Mouse (Mus musculus): ENCODE measurements around the gene Lrrc61.

Lrrc61 gene

GRCm38 (mm10) chr6:48554280-48555103 is at the start of gene Lrrc61:
TSS of gene Lrrc61 (plus strand) at chr6:48554796.
- in situ Hi-C loops (cut with MseI, MboI): no loop called here

DNA sequence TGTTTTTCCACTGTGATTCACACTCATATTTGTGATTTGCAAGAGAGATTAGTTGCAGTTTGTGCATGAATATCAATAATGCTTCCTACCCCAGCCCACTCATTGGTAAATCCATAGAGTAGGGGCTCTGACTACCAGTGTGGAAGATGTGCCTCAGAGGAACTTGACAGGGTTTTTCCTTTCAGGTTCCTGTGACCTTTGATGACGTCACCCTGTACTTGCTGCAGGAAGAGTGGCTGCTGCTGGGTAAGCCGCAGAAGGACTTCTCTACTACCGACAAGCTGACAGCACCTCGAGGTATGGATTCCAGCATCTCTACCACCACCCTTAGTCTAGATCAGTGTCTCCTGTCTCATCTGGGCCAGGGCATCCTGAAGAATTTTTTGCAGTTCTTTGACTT is 46.5 kb upstream of the Lrrc61 start:
- in situ Hi-C loops (cut with MseI, MboI): no loop called here

- in situ Hi-C loops (cut with MseI, MboI): no loop called here
Measured at GRCm38 (mm10) chr6:48510426-48510825, 44.2 kb upstream of the Lrrc61 start.

DNA sequence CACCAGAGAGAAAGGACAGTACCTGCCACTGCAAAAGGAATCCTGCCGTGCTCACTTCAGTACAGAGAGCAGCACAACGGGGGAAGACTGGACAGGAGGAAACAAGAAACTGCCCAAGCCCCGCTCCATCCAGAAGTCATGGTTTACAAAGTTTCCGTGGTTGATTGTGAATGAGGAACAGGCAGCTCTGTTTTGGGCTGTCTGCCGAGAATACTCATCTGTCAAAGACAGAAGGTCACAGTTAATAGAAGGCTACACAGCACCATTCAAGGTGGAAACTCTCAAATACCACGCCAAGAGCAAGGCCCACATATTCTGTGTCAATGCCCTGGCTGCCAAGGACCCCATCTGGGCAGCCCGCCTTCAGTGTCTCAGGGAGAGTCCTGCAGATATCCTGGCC is 42.7 kb upstream of the Lrrc61 start:
- in situ Hi-C loops (cut with MseI, MboI): no loop called here

GRCm38 (mm10) chr6:48524882-48525281 is 29.7 kb upstream of the Lrrc61 start:
- in situ Hi-C loops (cut with MseI, MboI): loop anchor here in 1 of 2 experiments (25.0 kb wide), 1 partner anchor 338 kb away; no protein-coding TSS in a partner anchor

GRCm38 (mm10) chr6:48527901-48528300 is 26.7 kb upstream of the Lrrc61 start:
- in situ Hi-C loops (cut with MseI, MboI): loop anchor here in 1 of 2 experiments (25.0 kb wide), 1 partner anchor 341 kb away; no protein-coding TSS in a partner anchor

GRCm38 (mm10) chr6:48529261-48529660 is 25.3 kb upstream of the Lrrc61 start:
- in situ Hi-C loops (cut with MseI, MboI): loop anchor here in 1 of 2 experiments (25.0 kb wide), 1 partner anchor 342 kb away; no protein-coding TSS in a partner anchor

GRCm38 (mm10) chr6:48529871-48530440 is 24.6 kb upstream of the Lrrc61 start:
- in situ Hi-C loops (cut with MseI, MboI): loop anchor here in 1 of 2 experiments (25.0 kb wide), 1 partner anchor 343 kb away; no protein-coding TSS in a partner anchor

DNA sequence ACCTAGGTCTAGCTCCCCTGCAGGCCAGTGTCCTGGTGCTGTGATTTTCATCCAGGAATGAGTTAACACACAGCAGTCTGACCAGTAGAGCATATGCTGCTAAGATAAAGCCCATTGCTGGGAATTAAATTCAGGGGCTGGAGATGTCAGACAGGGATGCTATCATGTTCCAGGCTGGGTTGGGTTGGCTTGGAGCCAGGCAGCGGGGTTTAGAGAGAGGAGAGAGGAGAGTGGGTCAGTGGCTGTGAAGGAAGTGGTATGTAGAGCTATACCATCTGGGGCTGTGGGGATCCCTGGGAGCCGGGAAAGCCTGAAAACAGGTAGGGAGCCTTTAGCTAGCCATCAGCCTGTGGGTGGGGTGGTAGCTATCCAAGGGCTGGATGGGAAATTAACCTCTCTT is 23.7 kb upstream of the Lrrc61 start:
- in situ Hi-C loops (cut with MseI, MboI): loop anchor here in 1 of 2 experiments (25.0 kb wide), 1 partner anchor 344 kb away; no protein-coding TSS in a partner anchor

GRCm38 (mm10) chr6:48533475-48533874 is 21.1 kb upstream of the Lrrc61 start:
- in situ Hi-C loops (cut with MseI, MboI): loop anchor here in 1 of 2 experiments (25.0 kb wide), 1 partner anchor 346 kb away; no protein-coding TSS in a partner anchor

GRCm38 (mm10) chr6:48534913-48535312 is 19.7 kb upstream of the Lrrc61 start:
- in situ Hi-C loops (cut with MseI, MboI): loop anchor here in 1 of 2 experiments (25.0 kb wide), 1 partner anchor 348 kb away; no protein-coding TSS in a partner anchor

DNA sequence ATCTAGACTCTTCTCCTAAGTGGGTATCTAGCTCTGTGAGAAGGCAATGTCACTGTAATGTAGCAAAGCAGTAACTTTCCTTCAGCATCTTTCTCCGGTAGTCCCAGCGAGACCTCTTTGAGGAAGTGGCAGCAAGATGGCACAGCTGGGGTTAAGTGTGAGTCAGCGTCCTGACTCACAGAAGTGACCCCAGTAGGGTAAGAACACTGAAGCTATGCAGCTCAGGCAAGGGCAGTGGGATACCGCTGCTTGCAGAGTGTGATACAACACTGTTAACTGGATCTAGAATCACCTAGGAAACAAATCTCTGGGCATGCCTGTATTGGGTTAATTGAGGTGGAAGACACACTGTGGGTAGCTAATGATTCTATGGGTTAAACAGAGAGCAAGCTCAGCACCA is 18.5 kb upstream of the Lrrc61 start:
- in situ Hi-C loops (cut with MseI, MboI): loop anchor here in 1 of 2 experiments (25.0 kb wide), 1 partner anchor 349 kb away; no protein-coding TSS in a partner anchor

GRCm38 (mm10) chr6:48537105-48537954 is 17.3 kb upstream of the Lrrc61 start, which contains the start of gene Atp6v0e2:
TSS of gene Atp6v0e2 (plus strand) at chr6:48537615.
- in situ Hi-C loops (cut with MseI, MboI): loop anchor here in 1 of 2 experiments (25.0 kb wide), 1 partner anchor 350 kb away; no protein-coding TSS in a partner anchor

DNA sequence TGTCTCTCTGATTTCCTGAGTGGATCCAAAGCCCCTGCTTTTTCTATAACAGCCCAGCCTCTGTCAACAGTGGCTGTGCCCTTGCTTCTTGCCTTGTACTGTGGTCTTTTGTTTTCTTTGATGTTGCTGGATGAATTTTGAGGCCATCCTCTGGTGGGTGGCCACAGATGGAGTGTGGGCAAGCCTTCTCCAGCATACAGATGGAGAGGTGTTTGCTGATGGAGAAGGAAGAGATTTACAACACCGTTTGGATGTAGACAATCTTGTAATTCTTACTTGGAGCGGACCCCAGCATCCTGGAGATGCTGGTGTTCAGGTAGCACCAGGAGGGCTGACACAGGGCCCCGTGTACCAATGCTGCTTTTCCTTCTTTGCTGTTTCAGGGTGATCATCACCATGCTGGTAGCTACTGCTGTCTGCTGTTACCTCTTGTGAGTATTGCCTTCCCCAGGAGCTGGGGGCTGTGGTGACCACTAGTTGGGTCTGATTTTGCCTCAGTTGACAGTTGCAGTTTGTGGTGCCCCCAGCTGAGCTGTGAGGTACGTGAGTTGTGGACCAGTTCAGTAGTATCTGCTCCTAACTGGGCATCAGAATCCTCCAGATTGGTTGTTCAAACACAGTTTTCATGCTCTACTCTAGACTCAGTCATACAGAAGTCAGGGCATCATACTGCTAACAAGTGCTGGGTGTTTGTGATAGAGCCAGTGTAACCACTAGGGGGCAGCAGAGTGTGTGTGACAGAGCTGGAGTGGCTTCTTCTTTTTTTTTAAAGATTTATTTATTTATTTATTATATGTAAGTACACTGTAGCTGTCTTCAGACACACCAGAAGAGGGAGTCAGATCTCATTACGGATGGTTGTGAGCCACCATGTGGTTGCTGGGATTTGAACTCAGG is 15.5 kb upstream of the Lrrc61 start:
- in situ Hi-C loops (cut with MseI, MboI): loop anchor here in 1 of 2 experiments (25.0 kb wide), 1 partner anchor 352 kb away; no protein-coding TSS in a partner anchor

- in situ Hi-C loops (cut with MseI, MboI): loop anchor here in 1 of 2 experiments (25.0 kb wide), 1 partner anchor 353 kb away; no protein-coding TSS in a partner anchor
Measured at GRCm38 (mm10) chr6:48539860-48540259, 14.7 kb upstream of the Lrrc61 start.

GRCm38 (mm10) chr6:48540721-48541120 is 13.9 kb upstream of the Lrrc61 start:
- in situ Hi-C loops (cut with MseI, MboI): loop anchor here in 1 of 2 experiments (25.0 kb wide), 1 partner anchor 353 kb away; no protein-coding TSS in a partner anchor

- in situ Hi-C loops (cut with MseI, MboI): loop anchor here in 1 of 2 experiments (25.0 kb wide), 1 partner anchor 355 kb away; no protein-coding TSS in a partner anchor
Measured at GRCm38 (mm10) chr6:48541560-48542450, 12.8 kb upstream of the Lrrc61 start.

GRCm38 (mm10) chr6:48542631-48543030 is 12.0 kb upstream of the Lrrc61 start:
- in situ Hi-C loops (cut with MseI, MboI): loop anchor here in 1 of 2 experiments (25.0 kb wide), 1 partner anchor 355 kb away; no protein-coding TSS in a partner anchor

DNA sequence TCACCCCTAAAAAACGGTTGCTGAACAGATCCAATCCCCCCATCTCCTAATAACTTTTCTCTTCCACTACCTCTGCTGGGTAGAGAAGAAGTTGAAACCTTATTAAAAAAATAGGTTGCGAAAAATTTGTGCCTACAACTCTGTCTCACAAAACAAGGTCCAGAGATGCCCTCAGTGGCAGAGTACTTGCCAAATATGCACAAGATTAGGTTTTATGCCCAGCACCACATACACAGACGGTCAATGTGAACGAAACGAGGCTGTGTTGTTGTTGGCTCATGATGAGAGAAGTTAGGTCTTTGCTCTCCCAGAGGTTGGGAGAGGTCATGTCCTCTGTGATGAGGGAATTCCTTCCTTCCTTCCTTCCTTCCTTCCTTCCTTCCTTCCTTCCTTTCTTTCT is 9.3 kb upstream of the Lrrc61 start:
- in situ Hi-C loops (cut with MseI, MboI): loop anchor here in 1 of 2 experiments (25.0 kb wide), 1 partner anchor 358 kb away; no protein-coding TSS in a partner anchor

Measured in mouse trophoblast stem cell (cell line).